Mouse (Mus musculus): Measurements from ENCODE around the gene Prr13. TPM values are rescaled to one million over a fixed set of nuclear protein-coding genes. Genes with fewer than 3 reads are reported as not detected.

Gene Prr13
- polyA plus RNA-seq, 1 experiment from 2014 or later = 57.6 TPM

GRCm38 (mm10) chr15:102510110-102510509, 51.3 kb downstream of the Prr13 start:
- peak; percentile 50 for DNase-seq (ENCODE audit: low spot score)
- H3K36me3 ChIP-seq = peaks cover 29% of the 10 kb centered on the region
- H3K4me3 ChIP-seq = peak overlapping the region; percentile 64
- 13% methylated on average over 9 of the region's 9 CpGs for WGBS
- no peaks in the 10 kb centered on the region for H3K9me3 ChIP-seq (replicated peaks)
- H3K27ac ChIP-seq = peak overlapping the region; percentile 84
- H3K4me1 ChIP-seq = peaks cover 39% of the 10 kb centered on the region
- H3K27me3 ChIP-seq (ENCODE audit: low read depth, poor library complexity, severe bottlenecking) = no peaks in the 10 kb centered on the region

GRCm38 (mm10) chr15:102510590-102511284, 51.9 kb downstream of the Prr13 start:
- Histone ChIP-seq H3K9me3 (replicated peaks) (no peaks in the 10 kb centered on the region), H3K27me3 (ENCODE audit: low read depth, poor library complexity, severe bottlenecking) (no peaks in the 10 kb centered on the region), H3K4me3 (peak overlapping the region; percentile 64), H3K27ac (peak overlapping the region; percentile 84), H3K4me1 (peaks cover 45% of the 10 kb centered on the region), H3K36me3 (peaks cover 25% of the 10 kb centered on the region)
- 4% methylated on average over 34 of the region's 34 CpGs for WGBS
- peak; percentile 98 for DNase-seq (ENCODE audit: low spot score)

GRCm38 (mm10) chr15:102511285-102511833, 52.5 kb downstream of the Prr13 start:
- H3K4me3 ChIP-seq = peak overlapping the region; percentile 64
- no peaks in the 10 kb centered on the region for H3K27me3 ChIP-seq (ENCODE audit: low read depth, poor library complexity, severe bottlenecking)
- peak overlapping the region; percentile 84 for H3K27ac ChIP-seq
- peaks cover 51% of the 10 kb centered on the region for H3K4me1 ChIP-seq
- DNase-seq (ENCODE audit: low spot score) = peak; percentile 59
- no peaks in the 10 kb centered on the region for H3K9me3 ChIP-seq (replicated peaks)
- H3K36me3 ChIP-seq = peaks cover 20% of the 10 kb centered on the region
- WGBS = 6% methylated on average over 6 of the region's 6 CpGs

- no peak for DNase-seq (ENCODE audit: low spot score)
Observed at GRCm38 (mm10) chr15:102512010-102512409, 53.2 kb downstream of the Prr13 start.

More at GRCm38 (mm10) chr15:102512010-102512409, 53.2 kb downstream of the Prr13 start:
- Histone ChIP-seq H3K36me3 (peaks cover 15% of the 10 kb centered on the region), H3K9me3 (replicated peaks) (no peaks in the 10 kb centered on the region), H3K27me3 (ENCODE audit: low read depth, poor library complexity, severe bottlenecking) (no peaks in the 10 kb centered on the region), H3K4me1 (peaks cover 53% of the 10 kb centered on the region), H3K27ac (peak overlapping the region; percentile 84), H3K4me3 (peak overlapping the region; percentile 64)
- WGBS = 26% methylated on average over 5 of the region's 5 CpGs

Other genes starting within 250 kb of the Prr13 start
- 1.2 and 1.5 TPM in 2 replicates for gene Itgb7, start 227.1 kb upstream of the Prr13 start, polyA plus RNA-seq (2016; fragmentation: Nextera tagmentation; extraction: Ambion mirVana)
- gene Rarg, start 201.5 kb upstream of the Prr13 start, polyA plus RNA-seq (2016; fragmentation: Nextera tagmentation; extraction: Ambion mirVana) = 111 and 148 TPM in 2 replicates
- gene Gm9918, start 188.5 kb upstream of the Prr13 start, polyA plus RNA-seq (2016; fragmentation: Nextera tagmentation; extraction: Ambion mirVana) = 1.1 and 1.4 TPM in 2 replicates
- 69.5 and 76.5 TPM in 2 replicates for gene Mfsd5, start 179.6 kb upstream of the Prr13 start, polyA plus RNA-seq (2016; fragmentation: Nextera tagmentation; extraction: Ambion mirVana)
- 60.6 and 63.5 TPM in 2 replicates for gene Espl1, start 162.8 kb upstream of the Prr13 start, polyA plus RNA-seq (2016; fragmentation: Nextera tagmentation; extraction: Ambion mirVana)
- 351 and 381 TPM in 2 replicates for gene Pfdn5, start 132.9 kb upstream of the Prr13 start, polyA plus RNA-seq (2016; fragmentation: Nextera tagmentation; extraction: Ambion mirVana)
- 123 and 135 TPM in 2 replicates for gene Myg1, start 127.3 kb upstream of the Prr13 start, polyA plus RNA-seq (2016; fragmentation: Nextera tagmentation; extraction: Ambion mirVana)
- gene Aaas, start 108.3 kb upstream of the Prr13 start, polyA plus RNA-seq (2016; fragmentation: Nextera tagmentation; extraction: Ambion mirVana) = 150 and 163 TPM in 2 replicates
- gene Sp7, start 91.8 kb upstream of the Prr13 start, polyA plus RNA-seq (2016; fragmentation: Nextera tagmentation; extraction: Ambion mirVana) = 1.6 and 1.8 TPM in 2 replicates
- gene Sp1, start 52.9 kb upstream of the Prr13 start, polyA plus RNA-seq (2016; fragmentation: Nextera tagmentation; extraction: Ambion mirVana) = 9.1 and 9.8 TPM in 2 replicates
- 0.15 TPM in 1 of 2 replicates, not detected in the other for gene Amhr2, start 13.7 kb upstream of the Prr13 start, polyA plus RNA-seq (2016; fragmentation: Nextera tagmentation; extraction: Ambion mirVana)
- gene Pcbp2, start 11.5 kb downstream of the Prr13 start, polyA plus RNA-seq (2016; fragmentation: Nextera tagmentation; extraction: Ambion mirVana) = 230 and 235 TPM in 2 replicates
- gene Gm10337, start 44.7 kb downstream of the Prr13 start, polyA plus RNA-seq (2016; fragmentation: Nextera tagmentation; extraction: Ambion mirVana) = 3.8 and 4.8 TPM in 2 replicates
- 23.8 and 27.7 TPM in 2 replicates for gene Map3k12, start 58.0 kb downstream of the Prr13 start, polyA plus RNA-seq (2016; fragmentation: Nextera tagmentation; extraction: Ambion mirVana)
- 143 and 150 TPM in 2 replicates for gene Tarbp2, start 59.2 kb downstream of the Prr13 start, polyA plus RNA-seq (2016; fragmentation: Nextera tagmentation; extraction: Ambion mirVana)
- gene Npff, start 65.9 kb downstream of the Prr13 start, polyA plus RNA-seq (2016; fragmentation: Nextera tagmentation; extraction: Ambion mirVana) = 1.7 and 1.8 TPM in 2 replicates
- gene Gm28047, start 166.0 kb downstream of the Prr13 start, polyA plus RNA-seq (2016; fragmentation: Nextera tagmentation; extraction: Ambion mirVana) = 0.31 TPM in 1 of 2 replicates, not detected in the other
- gene Atf7, start 166.4 kb downstream of the Prr13 start, polyA plus RNA-seq (2016; fragmentation: Nextera tagmentation; extraction: Ambion mirVana) = 22.2 and 27.0 TPM in 2 replicates
- 61.8 and 74.3 TPM in 2 replicates for gene Atp5g2, start 213.3 kb downstream of the Prr13 start, polyA plus RNA-seq (2016; fragmentation: Nextera tagmentation; extraction: Ambion mirVana)

Measured in limb, embryonic 10.5 days (tissue).